Mouse (Mus musculus): ENCODE results near the gene Drd3. TPM values are rescaled to one million over a fixed set of nuclear protein-coding genes. Genes with fewer than 3 reads are reported as not detected.

Gene Drd3
- polyA plus RNA-seq, 1 experiment from 2014 or later: not detected

GRCm38 (mm10) chr16:43729506-43730221, 24.2 kb upstream of the Drd3 start:
- H3K27ac ChIP-seq (replicated peaks; ENCODE audit: low read depth, low read length): no peak overlapping the region
- no peak overlapping the region for H3K9ac ChIP-seq (ENCODE audit: low read depth, low read length)
- H3K4me2 ChIP-seq (ENCODE audit: low read depth, low read length): no peak overlapping the region
- H3K9me3 ChIP-seq (ENCODE audit: control insufficient read depth, low read length): no peaks in the 10 kb centered on the region
- no peaks in the 10 kb centered on the region for H3K4me1 ChIP-seq (ENCODE audit: control insufficient read depth, insufficient read depth, low read length)
- no peaks in the 10 kb centered on the region for H3K36me3 ChIP-seq (ENCODE audit: control insufficient read depth, insufficient read depth, low read length)
- DNase-seq (ENCODE audit: low spot score) (no peak), ATAC-seq (ENCODE audit: low read depth) (no peak)
- WGBS: 78% methylated on average over 8 of the region's 8 CpGs
- no peak overlapping the region for H3K4me3 ChIP-seq (ENCODE audit: low read depth, low read length)
- no peaks in the 10 kb centered on the region for H3K27me3 ChIP-seq (replicated peaks; ENCODE audit: control insufficient read depth, insufficient read depth, low read length)

DNA sequence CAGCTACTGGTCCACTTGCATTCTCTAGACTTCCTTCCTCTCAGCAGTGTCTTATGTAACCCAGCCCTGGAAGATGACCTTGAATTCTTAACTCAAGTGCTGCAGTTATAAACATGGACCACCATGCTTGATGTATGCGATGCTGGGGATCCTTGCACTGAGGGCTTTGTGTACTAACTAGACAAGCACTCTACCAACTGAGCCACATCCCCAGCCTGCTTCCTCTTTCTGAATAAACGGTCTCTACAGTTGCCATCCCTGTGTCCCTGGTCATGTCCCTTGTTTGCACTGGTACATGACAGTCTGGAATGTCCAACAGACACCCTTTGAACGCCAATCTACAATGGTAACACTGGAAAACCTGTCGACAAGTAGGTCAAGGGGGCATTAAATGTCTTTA, 23.5 kb upstream of the Drd3 start:
- H3K27ac ChIP-seq (replicated peaks; ENCODE audit: low read depth, low read length): no peak overlapping the region
- WGBS: 75% methylated on average over 4 of the region's 4 CpGs

DNA sequence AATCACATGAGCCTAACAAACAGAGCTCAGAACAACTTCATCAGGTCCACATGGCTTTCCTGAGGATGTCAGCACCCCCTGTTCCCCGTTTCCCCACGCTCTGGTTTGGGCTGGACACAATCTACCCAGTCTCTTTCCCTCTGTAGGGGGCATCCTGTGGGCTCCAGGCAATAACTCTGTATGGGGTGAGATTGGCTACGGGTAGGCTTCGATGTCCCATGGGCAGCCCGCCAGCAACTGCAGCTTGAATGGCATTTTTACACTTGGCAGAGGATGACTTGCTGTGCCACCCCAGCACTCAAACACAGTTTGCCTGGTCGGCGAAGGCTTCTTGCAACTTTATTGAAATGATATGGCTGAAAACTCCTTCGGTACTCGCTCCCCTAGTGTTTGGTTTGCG, 21.3 kb upstream of the Drd3 start:
- WGBS: 85% methylated on average over 10 of the region's 10 CpGs
- no peaks in the 10 kb centered on the region for H3K27me3 ChIP-seq (replicated peaks; ENCODE audit: control insufficient read depth, insufficient read depth, low read length)
- H3K4me2 ChIP-seq (ENCODE audit: low read depth, low read length): no peak overlapping the region
- no peak overlapping the region for H3K27ac ChIP-seq (replicated peaks; ENCODE audit: low read depth, low read length)
- H3K9ac ChIP-seq (ENCODE audit: low read depth, low read length): no peak overlapping the region
- H3K4me1 ChIP-seq (ENCODE audit: control insufficient read depth, insufficient read depth, low read length): no peaks in the 10 kb centered on the region
- no peaks in the 10 kb centered on the region for H3K9me3 ChIP-seq (ENCODE audit: control insufficient read depth, low read length)
- no peak overlapping the region for H3K4me3 ChIP-seq (ENCODE audit: low read depth, low read length)
- ATAC-seq (ENCODE audit: low read depth) (no peak), DNase-seq (ENCODE audit: low spot score) (no peak)
- H3K36me3 ChIP-seq (ENCODE audit: control insufficient read depth, insufficient read depth, low read length): no peaks in the 10 kb centered on the region

More for the DNA sequence above, 23.5 kb upstream of the Drd3 start:
- Histone ChIP-seq H3K4me3 (ENCODE audit: low read depth, low read length) (no peak overlapping the region), H3K4me1 (ENCODE audit: control insufficient read depth, insufficient read depth, low read length) (no peaks in the 10 kb centered on the region), H3K9ac (ENCODE audit: low read depth, low read length) (no peak overlapping the region), H3K27me3 (replicated peaks; ENCODE audit: control insufficient read depth, insufficient read depth, low read length) (no peaks in the 10 kb centered on the region), H3K9me3 (ENCODE audit: control insufficient read depth, low read length) (no peaks in the 10 kb centered on the region), H3K36me3 (ENCODE audit: control insufficient read depth, insufficient read depth, low read length) (no peaks in the 10 kb centered on the region), H3K4me2 (ENCODE audit: low read depth, low read length) (no peak overlapping the region)
- no peak for DNase-seq (ENCODE audit: low spot score)
- no peak for ATAC-seq (ENCODE audit: low read depth)

- Histone ChIP-seq H3K9me3 (ENCODE audit: control insufficient read depth, low read length) (no peaks in the 10 kb centered on the region), H3K4me1 (ENCODE audit: control insufficient read depth, insufficient read depth, low read length) (no peaks in the 10 kb centered on the region), H3K27ac (replicated peaks; ENCODE audit: low read depth, low read length) (no peak overlapping the region), H3K4me3 (ENCODE audit: low read depth, low read length) (no peak overlapping the region), H3K36me3 (ENCODE audit: control insufficient read depth, insufficient read depth, low read length) (no peaks in the 10 kb centered on the region), H3K27me3 (replicated peaks; ENCODE audit: control insufficient read depth, insufficient read depth, low read length) (no peaks in the 10 kb centered on the region), H3K9ac (ENCODE audit: low read depth, low read length) (no peak overlapping the region), H3K4me2 (ENCODE audit: low read depth, low read length) (no peak overlapping the region)
- no peak for ATAC-seq (ENCODE audit: low read depth)
- no peak for DNase-seq (ENCODE audit: low spot score)
- whole genome bisulfite sequencing: 86% methylated on average over 5 of the region's 5 CpGs
Observed at GRCm38 (mm10) chr16:43732900-43733299, 20.9 kb upstream of the Drd3 start.

DNA sequence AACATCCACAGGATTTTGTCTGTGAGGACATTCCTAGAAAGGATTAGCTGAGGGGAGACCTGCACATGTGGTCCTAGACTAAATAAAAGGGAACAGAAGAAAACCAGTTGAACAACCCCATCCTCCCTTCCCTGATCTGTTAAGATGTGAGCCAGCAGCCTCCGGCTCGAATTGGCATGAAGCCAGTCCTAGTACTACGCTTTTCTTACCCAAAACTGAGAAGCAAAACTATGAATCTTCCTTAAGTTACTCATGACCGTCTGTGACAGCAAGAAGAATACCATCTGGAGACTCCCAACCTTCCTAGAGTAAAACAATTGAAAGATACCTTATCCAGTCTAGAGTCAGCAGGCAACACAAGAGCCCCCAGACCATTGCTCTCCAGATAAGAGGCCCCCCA, 15.9 kb upstream of the Drd3 start:
- no peak for ATAC-seq (ENCODE audit: low read depth)
- H3K9ac ChIP-seq (ENCODE audit: low read depth, low read length): no peak overlapping the region
- no peaks in the 10 kb centered on the region for H3K9me3 ChIP-seq (ENCODE audit: control insufficient read depth, low read length)
- peak; percentile 54 for DNase-seq (ENCODE audit: low spot score)
- 65% methylated on average over 4 of the region's 4 CpGs for WGBS
- no peaks in the 10 kb centered on the region for H3K4me1 ChIP-seq (ENCODE audit: control insufficient read depth, insufficient read depth, low read length)
- H3K4me2 ChIP-seq (ENCODE audit: low read depth, low read length): no peak overlapping the region
- no peak overlapping the region for H3K4me3 ChIP-seq (ENCODE audit: low read depth, low read length)
- H3K27me3 ChIP-seq (replicated peaks; ENCODE audit: control insufficient read depth, insufficient read depth, low read length): no peaks in the 10 kb centered on the region
- no peak overlapping the region for H3K27ac ChIP-seq (replicated peaks; ENCODE audit: low read depth, low read length)
- H3K36me3 ChIP-seq (ENCODE audit: control insufficient read depth, insufficient read depth, low read length): no peaks in the 10 kb centered on the region

- no peaks in the 10 kb centered on the region for H3K4me1 ChIP-seq (ENCODE audit: control insufficient read depth, insufficient read depth, low read length)
- no peak for DNase-seq (ENCODE audit: low spot score)
- 58% methylated on average over 2 of the region's 2 CpGs for WGBS
- H3K9ac ChIP-seq (ENCODE audit: low read depth, low read length): no peak overlapping the region
- no peak overlapping the region for H3K4me3 ChIP-seq (ENCODE audit: low read depth, low read length)
- no peaks in the 10 kb centered on the region for H3K27me3 ChIP-seq (replicated peaks; ENCODE audit: control insufficient read depth, insufficient read depth, low read length)
- H3K36me3 ChIP-seq (ENCODE audit: control insufficient read depth, insufficient read depth, low read length): no peaks in the 10 kb centered on the region
- ATAC-seq (ENCODE audit: low read depth): peak; percentile 57; the same call in 1 of the 2 replicates
- H3K9me3 ChIP-seq (ENCODE audit: control insufficient read depth, low read length): no peaks in the 10 kb centered on the region
- H3K4me2 ChIP-seq (ENCODE audit: low read depth, low read length): no peak overlapping the region
- no peak overlapping the region for H3K27ac ChIP-seq (replicated peaks; ENCODE audit: low read depth, low read length)
Observed at GRCm38 (mm10) chr16:43740936-43741335, 12.9 kb upstream of the Drd3 start.

DNA sequence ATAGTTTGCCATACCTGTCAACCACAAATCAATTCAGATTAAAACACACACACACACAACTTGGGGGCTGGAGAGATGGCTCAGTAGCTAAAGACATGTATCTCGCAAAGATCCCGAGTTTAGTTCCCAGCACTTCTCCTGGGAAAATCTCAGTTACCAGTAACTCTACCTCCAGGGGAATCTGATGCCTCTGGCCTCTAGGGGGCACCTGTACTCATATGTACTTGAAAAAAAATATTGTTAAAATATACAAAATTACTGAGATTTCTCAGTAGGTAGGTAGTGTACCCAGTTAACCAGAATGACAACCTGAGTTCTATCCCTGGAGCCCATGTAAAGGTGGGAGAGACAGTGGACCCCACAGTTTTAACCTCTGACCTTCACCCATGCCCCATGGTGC, 5.4 kb upstream of the Drd3 start:
- no peak for DNase-seq (ENCODE audit: low spot score)
- H3K4me2 ChIP-seq (ENCODE audit: low read depth, low read length): no peak overlapping the region
- ATAC-seq (ENCODE audit: low read depth): no peak
- H3K4me3 ChIP-seq (ENCODE audit: low read depth, low read length): no peak overlapping the region
- H3K9ac ChIP-seq (ENCODE audit: low read depth, low read length): no peak overlapping the region
- no peaks in the 10 kb centered on the region for H3K4me1 ChIP-seq (ENCODE audit: control insufficient read depth, insufficient read depth, low read length)
- no peaks in the 10 kb centered on the region for H3K27me3 ChIP-seq (replicated peaks; ENCODE audit: control insufficient read depth, insufficient read depth, low read length)
- no peaks in the 10 kb centered on the region for H3K9me3 ChIP-seq (ENCODE audit: control insufficient read depth, low read length)
- WGBS: 79% methylated on average over 2 of the region's 2 CpGs
- no peak overlapping the region for H3K27ac ChIP-seq (replicated peaks; ENCODE audit: low read depth, low read length)
- no peaks in the 10 kb centered on the region for H3K36me3 ChIP-seq (ENCODE audit: control insufficient read depth, insufficient read depth, low read length)

DNA sequence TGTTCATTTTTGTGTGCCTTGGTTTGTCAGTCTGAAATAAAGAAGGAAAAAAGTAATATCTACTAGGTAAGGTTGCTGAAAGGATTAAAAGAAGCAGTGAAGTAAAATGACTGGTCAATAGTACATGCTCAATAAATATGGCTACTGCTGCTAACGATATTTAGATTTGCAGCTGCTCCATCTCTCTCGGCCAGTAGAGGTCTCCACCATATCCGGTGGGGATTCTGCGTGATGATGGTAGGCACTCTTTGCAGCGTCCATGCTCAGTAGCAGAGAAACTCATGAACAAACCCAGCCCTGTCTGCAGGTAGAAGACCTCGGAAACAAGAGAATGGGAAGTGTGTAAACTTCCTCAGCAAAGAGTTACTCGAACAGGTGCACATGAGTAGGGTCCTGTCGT, 926 bp upstream of the Drd3 start:
- Histone ChIP-seq H3K4me3 (ENCODE audit: low read depth, low read length) (no peak overlapping the region), H3K9ac (ENCODE audit: low read depth, low read length) (no peak overlapping the region), H3K4me1 (ENCODE audit: control insufficient read depth, insufficient read depth, low read length) (no peaks in the 10 kb centered on the region), H3K9me3 (ENCODE audit: control insufficient read depth, low read length) (no peaks in the 10 kb centered on the region), H3K4me2 (ENCODE audit: low read depth, low read length) (no peak overlapping the region), H3K27ac (replicated peaks; ENCODE audit: low read depth, low read length) (no peak overlapping the region), H3K36me3 (ENCODE audit: control insufficient read depth, insufficient read depth, low read length) (no peaks in the 10 kb centered on the region), H3K27me3 (replicated peaks; ENCODE audit: control insufficient read depth, insufficient read depth, low read length) (no peaks in the 10 kb centered on the region)
- no peak for DNase-seq (ENCODE audit: low spot score)
- 83% methylated on average over 8 of the region's 8 CpGs for WGBS
- ATAC-seq (ENCODE audit: low read depth): no peak

DNA sequence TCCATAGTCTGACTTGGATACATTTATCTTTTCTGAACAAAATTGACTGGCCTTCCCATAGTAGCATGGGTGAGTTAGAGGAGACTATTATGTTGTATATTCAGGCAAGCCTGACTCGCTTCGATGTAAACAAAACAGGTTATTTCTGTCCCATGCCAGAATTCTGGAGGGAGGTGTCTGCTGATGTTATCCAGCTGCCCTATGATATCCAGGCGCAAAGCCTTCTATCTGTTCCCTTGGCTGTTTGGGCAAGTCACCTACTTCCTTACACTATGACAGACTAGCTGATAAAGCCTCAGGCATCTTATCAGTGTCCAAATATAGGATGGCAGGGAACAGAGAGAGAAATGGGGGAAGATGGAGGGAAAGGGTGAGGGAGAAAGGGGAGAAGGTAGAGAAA, 18.5 kb downstream of the Drd3 start:
- H3K4me1 ChIP-seq (ENCODE audit: control insufficient read depth, insufficient read depth, low read length): no peaks in the 10 kb centered on the region
- no peak overlapping the region for H3K4me3 ChIP-seq (ENCODE audit: low read depth, low read length)
- no peak overlapping the region for H3K4me2 ChIP-seq (ENCODE audit: low read depth, low read length)
- ATAC-seq (ENCODE audit: low read depth) (no peak), DNase-seq (ENCODE audit: low spot score) (no peak)
- H3K9me3 ChIP-seq (ENCODE audit: control insufficient read depth, low read length): no peaks in the 10 kb centered on the region
- H3K27me3 ChIP-seq (replicated peaks; ENCODE audit: control insufficient read depth, insufficient read depth, low read length): no peaks in the 10 kb centered on the region
- no peak overlapping the region for H3K27ac ChIP-seq (replicated peaks; ENCODE audit: low read depth, low read length)
- H3K36me3 ChIP-seq (ENCODE audit: control insufficient read depth, insufficient read depth, low read length): no peaks in the 10 kb centered on the region
- WGBS: 89% methylated on average over 3 of the region's 3 CpGs
- no peak overlapping the region for H3K9ac ChIP-seq (ENCODE audit: low read depth, low read length)
